Mouse (Mus musculus): ENCODE data around the gene Tle6.

The Tle6 gene

DNA sequence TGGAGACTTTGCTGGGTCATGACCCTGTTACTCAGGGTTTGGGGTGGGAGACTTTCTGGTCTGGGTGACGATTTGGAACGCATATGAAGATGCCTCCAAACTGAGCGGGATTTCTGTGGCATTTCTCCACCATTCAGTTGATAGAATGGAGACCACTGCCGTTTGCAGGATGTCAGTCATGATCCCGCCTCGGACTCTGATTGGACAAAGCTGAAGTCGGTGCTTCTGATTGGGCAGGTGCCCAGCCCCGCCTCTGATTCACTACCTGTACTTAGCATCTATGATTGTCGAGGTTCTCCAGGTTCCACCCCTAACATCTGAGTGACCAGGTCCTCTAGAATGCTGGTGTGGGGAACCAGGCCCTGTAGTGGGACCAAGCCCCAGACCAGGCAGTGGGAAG, 19.9 kb upstream of the Tle6 start:
- no peak for DNase-seq

- no peak for DNase-seq
Observed at GRCm38 (mm10) chr10:81619976-81620375, 19.1 kb upstream of the Tle6 start.

GRCm38 (mm10) chr10:81615486-81615885, 14.6 kb upstream of the Tle6 start:
- DNase-seq = no peak

DNA sequence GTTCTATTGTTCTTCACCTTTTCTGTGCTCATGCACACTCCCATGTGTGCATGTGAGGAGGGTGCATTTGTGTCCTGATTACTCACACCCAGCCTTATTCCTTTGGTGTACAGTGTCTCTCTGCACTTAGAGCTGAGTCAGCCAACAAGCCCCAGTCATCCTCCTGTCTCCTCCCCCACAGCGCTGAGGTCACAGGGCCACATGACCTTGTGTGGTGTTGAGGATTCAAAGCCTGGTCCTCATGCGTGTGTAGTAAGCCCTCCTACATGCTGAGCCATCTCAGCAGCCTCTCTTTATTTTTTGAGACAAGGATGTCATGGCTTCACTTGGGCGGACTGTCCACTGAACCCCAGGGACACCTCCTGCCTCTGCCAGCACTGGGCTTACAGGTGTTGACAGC, 11.9 kb upstream of the Tle6 start:
- no peak for DNase-seq

DNA sequence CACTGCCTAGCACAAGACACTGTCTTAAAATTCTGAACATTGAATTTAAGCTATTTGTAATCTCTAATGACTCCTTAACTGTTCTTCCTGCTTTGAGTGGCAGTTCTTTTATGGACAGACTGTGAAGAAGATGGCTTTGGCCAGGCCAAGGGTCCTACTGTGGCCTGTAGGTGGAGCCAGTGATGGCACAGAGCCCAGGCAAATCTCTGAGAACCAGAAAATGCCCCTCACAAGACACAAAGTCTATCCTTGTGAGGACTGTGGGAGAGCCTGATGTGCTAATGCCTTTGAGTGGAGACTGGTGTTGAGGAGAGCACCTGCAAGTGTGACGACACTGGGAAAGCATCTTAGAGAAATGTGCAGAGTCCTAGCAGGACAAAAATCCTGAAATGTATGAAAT, 7.4 kb upstream of the Tle6 start:
- no peak for DNase-seq

- peak; percentile 96 to 98 for DNase-seq
Observed at GRCm38 (mm10) chr10:81605974-81606751, 5.3 kb upstream of the Tle6 start, which contains the start of gene BC025920. Gene BC025920, plus strand, starts transcription at chr10:81606270.

- no peak for DNase-seq
Observed at GRCm38 (mm10) chr10:81605666-81605973, 4.7 kb upstream of the Tle6 start.

DNA sequence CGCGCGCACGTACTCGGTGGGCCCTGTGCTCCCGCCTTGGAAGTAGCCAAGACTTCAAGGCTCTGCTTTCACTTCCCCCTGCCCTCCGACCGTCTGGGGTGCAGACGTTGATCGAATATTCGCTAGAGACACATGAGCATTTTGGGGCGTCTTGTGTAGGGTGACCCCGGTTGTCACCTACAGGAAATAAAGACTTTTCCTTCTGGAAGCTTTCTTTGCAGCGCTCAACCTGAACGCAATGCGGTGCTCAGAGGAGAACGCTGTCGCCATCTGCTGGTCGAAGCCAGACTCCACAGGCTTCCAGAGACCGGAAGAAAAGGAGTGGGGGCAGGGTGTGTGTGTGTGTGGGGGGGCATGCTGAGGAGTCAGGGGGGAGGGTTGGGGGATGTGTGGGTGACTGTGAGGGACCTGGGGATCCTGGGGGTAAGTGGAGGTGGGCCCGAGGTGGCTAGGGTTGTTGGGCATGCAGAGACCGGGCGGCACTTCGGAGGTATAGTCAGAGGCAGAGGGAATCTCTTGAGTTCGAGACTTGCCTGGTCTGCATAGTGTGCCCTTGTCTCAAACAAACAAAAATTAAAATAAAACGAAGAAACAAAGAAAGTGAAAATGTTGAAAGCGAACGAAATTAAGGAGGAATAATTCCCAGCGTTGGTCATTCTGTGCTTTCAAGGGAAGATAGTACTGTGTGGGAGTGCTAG, 4.2 kb upstream of the Tle6 start:
- peak; percentile 88 to 91 for DNase-seq

GRCm38 (mm10) chr10:81604019-81604967, 3.4 kb upstream of the Tle6 start:
- DNase-seq = peak in 1 of 2 experiments; percentile 4

DNA sequence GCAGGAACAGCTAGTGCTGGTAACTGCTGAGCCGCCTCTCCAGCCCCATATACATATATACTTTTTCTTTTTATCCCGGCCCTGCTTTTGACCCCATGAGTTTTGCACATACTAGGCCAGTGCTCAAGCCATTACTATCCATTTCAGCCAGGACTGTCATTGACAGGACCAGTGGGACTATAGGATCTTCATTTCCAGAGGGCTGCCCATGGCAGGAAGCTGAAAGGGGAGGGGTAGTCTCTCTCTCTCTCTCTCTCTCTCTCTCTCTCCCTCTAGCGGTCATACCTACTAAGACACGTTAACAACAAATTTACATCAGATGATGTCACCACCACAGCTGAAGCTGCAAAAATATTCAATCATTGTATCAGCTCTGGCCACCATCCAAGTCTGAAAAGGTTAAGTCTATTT, 1.9 kb upstream of the Tle6 start:
- peak in 1 of 2 experiments; percentile 38 for DNase-seq

- DNase-seq = no peak
Observed at GRCm38 (mm10) chr10:81601396-81601905, 578 bp upstream of the Tle6 start.

GRCm38 (mm10) chr10:81600096-81600495, 777 bp downstream of the Tle6 start:
- no peak for DNase-seq

- DNase-seq = no peak
Observed at GRCm38 (mm10) chr10:81599630-81600029, 1.2 kb downstream of the Tle6 start.

- DNase-seq = no peak
Observed at GRCm38 (mm10) chr10:81598871-81599270, 2.0 kb downstream of the Tle6 start.

GRCm38 (mm10) chr10:81598342-81598741, 2.5 kb downstream of the Tle6 start:
- no peak for DNase-seq

GRCm38 (mm10) chr10:81597137-81597950, 3.5 kb downstream of the Tle6 start:
- DNase-seq = peak; percentile 63 to 80

DNA sequence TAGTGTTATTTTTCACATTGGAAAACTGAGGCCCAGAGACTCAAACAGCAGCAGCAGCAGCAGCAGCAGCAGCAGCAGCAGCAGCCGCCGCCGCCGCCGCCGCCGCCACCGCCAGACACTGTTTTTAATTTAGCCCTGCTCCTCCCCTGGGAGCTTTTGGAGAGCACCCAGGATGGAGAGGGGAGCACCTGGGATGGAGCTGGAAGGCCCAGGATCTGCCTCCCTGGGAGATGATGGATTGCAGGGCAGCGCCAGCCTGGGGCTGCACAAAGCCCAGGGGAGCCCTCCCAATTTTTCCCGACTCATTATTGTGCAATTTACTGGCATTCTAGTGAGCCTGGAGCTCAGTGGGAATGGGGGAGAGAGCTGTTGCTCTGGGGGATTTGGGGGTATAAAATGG, 4.3 kb downstream of the Tle6 start:
- no peak for DNase-seq

DNA sequence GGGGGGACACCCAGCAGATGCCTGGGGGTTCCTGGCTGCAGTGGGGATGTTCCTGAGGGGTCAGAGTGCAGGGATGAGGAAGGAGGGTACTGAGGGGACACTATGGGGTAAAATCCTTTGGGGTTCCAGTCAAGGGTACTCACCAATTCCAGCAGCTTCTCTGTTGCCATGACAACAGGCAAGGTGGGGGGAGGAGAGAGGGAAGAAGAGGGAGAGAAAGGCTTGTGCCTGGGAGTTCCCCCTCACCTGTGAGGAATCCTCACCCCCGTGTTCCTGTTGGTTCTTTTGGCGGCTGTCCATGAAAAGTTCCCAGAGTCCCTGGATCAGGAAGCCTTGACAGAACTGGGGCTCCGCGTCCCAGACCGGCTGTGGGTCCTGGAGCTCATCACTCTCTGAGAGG, 5.3 kb downstream of the Tle6 start:
- peak in 1 of 2 experiments; percentile 23 for DNase-seq

- peak in 1 of 2 experiments; percentile 18 for DNase-seq
Observed at GRCm38 (mm10) chr10:81593935-81594334, 6.9 kb downstream of the Tle6 start.

- DNase-seq = no peak
Observed at GRCm38 (mm10) chr10:81593223-81593622, 7.7 kb downstream of the Tle6 start.

- DNase-seq = no peak
Observed at GRCm38 (mm10) chr10:81592631-81593030, 8.2 kb downstream of the Tle6 start.

- DNase-seq = no peak
Observed at GRCm38 (mm10) chr10:81591846-81592245, 9.0 kb downstream of the Tle6 start.

Measured in lung, postnatal 4 days (tissue).